Mouse (Mus musculus) layer of hippocampus, adult 8-10 months (tissue): ENCODE data around the gene 4931406C07Rik. TPM values are rescaled to one million over a fixed set of nuclear protein-coding genes. Genes with fewer than 3 reads are reported as not detected.

Source experiments
- DNase-seq, 2 experiments: peaks; one replicate each; pipeline ENCODE4 v3.0.0; 2022; ENCODE audit warnings: low spot score in 2 of 2
- microRNA-seq, 2 experiments: library from miRNA; unstranded; fragments of <30 nt; microRNA quantifications; one replicate each; pipeline ENCODE4 v1.2.0; 2022
- total RNA-seq, 4 experiments: library from RNA; stranded (reverse); gene quantifications; 2 replicates each; pipeline ENCODE4 v1.2.4; 2022

The 4931406C07Rik gene
- total RNA-seq, 4 experiments from 2014 or later: 17.3 to 28.3 (median 25.1) TPM

GRCm38 (mm10) chr9:15239042-15239925, 67.0 kb downstream of the 4931406C07Rik start, which contains the start of gene Vstm5:
TSS of gene Vstm5 (plus strand) at chr9:15239045.
- peak in 1 of 2 experiments; percentile 25 for DNase-seq

- no peak for DNase-seq
These were observed 67.8 kb downstream of the 4931406C07Rik start for GRCm38 (mm10) chr9:15238297-15238990.

- no peak for DNase-seq
These were observed 68.5 kb downstream of the 4931406C07Rik start for GRCm38 (mm10) chr9:15237516-15238296.

GRCm38 (mm10) chr9:15235986-15236385, 70.3 kb downstream of the 4931406C07Rik start:
- DNase-seq: no peak

GRCm38 (mm10) chr9:15233604-15234003, 72.6 kb downstream of the 4931406C07Rik start:
- no peak for DNase-seq

Small RNA genes lying within 50 kb of the gene (microRNA-seq; reads per million reads assigned to microRNA genes)
- gene Gm49349 (0 reads per million in 2 experiments), gene mmu-mir-7650 (0 reads per million in 2 experiments)

Other genes starting within 250 kb of the 4931406C07Rik start
- gene Hephl1, start 194.3 kb downstream of the 4931406C07Rik start, total RNA-seq: not detected
- gene Vstm5, start 67.4 kb downstream of the 4931406C07Rik start, total RNA-seq: 1 to 10 TPM; 6.1 to 8.6 (median 6.3) TPM
- 10 to 100 TPM; 38.4 to 41.2 (median 39.5) TPM for gene Med17, start 26.5 kb downstream of the 4931406C07Rik start, total RNA-seq
- gene Taf1d, start 234 bp downstream of the 4931406C07Rik start, total RNA-seq: 10 to 100 TPM; 33.5 to 41.3 (median 37.2) TPM
- 10 to 100 TPM; 25.5 to 28.8 (median 26.0) TPM for gene Cep295, start 51.3 kb upstream of the 4931406C07Rik start, total RNA-seq
- 1 to 10 TPM; 6.6 to 9.6 (median 8.9) TPM for gene Smco4, start 187.0 kb upstream of the 4931406C07Rik start, total RNA-seq